Mouse (Mus musculus): Measurements from ENCODE around the gene Mpped2.

Gene Mpped2

DNA sequence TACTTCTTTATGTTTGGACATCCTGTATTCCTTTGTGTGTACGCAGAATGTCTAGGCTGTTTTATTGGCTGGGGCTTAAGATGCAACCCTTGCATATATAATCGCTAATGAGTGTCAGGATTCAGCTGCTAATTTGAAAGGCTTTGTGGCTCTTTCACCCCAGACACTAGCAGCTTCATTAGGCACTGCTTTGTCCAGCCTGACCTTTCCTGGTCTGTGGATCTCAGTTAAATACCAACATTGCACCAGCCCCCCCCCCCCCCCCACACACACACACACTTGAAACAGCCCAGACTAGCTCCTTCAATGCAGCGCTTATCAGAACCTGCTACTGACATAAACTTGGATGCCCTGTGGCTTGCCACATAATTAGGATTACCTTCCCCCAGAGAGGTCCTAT, 104.8 kb downstream of the Mpped2 start:
- DNase-seq (ENCODE audit: low spot score in 2 of 2), result no peak

DNA sequence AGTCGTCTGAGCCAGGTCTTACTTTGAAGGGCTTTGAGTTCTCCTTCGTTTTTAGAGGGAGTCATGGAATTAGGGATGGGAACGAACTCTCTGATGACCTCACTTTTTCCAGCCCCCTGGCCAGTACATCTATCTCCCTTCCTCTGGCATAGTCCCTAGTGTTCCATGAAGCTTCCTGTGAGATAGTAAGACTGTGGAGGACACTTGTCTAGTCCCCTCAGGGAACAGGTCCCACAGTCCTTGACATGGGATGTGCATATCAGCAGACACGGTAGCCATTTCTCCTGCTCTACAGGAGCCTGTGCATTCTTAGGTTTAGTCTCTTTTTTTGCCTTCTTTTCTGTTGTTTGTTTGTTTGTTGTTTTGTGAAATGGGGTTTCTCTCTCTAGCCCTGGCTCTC, 105.8 kb downstream of the Mpped2 start:
- DNase-seq (ENCODE audit: low spot score in 2 of 2), result no peak

DNA sequence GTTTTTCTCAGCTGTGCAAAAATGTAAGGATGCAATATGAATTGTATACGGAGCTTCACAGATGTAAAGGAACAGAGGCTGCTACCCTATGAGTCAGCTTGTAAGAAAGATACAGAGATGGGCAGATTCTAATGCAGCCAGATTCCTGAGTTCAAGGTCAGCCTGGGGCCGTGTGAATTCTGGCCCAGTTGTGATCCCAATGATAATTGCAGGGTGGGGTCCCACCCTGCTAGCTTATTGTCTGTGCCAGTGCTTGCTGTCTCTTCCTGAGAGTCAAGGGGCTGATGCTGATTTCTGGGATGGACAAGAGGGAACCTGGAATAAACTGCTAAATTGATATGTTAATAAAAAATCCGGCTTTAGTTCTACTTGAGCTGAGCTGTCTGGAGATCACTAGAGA, 122.8 kb downstream of the Mpped2 start:
- no peak for DNase-seq (ENCODE audit: low spot score in 2 of 2)

- DNase-seq (ENCODE audit: low spot score in 2 of 2), result no peak
Observed at GRCm38 (mm10) chr2:106821292-106821691, 128.2 kb downstream of the Mpped2 start.

DNA sequence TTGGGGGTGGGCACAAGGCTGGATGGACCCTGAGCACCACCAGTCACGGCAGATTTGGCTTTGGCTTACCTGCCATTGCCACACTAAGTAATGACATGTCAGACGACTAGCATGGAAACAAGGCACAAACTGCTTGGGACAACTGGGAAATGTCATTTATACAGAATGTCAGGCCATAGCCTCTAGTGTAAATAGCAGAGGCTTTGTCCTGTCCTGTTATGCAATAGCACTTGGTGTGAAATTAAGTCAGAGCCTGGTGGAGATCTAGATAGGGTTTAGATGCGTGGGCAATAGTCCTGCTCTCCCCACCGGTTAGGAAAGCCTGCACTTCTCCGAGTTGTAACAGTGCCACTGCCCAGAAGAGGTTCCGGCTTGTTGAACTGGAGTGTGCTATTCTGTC, 128.8 kb downstream of the Mpped2 start:
- DNase-seq (ENCODE audit: low spot score in 2 of 2), result no peak

DNA sequence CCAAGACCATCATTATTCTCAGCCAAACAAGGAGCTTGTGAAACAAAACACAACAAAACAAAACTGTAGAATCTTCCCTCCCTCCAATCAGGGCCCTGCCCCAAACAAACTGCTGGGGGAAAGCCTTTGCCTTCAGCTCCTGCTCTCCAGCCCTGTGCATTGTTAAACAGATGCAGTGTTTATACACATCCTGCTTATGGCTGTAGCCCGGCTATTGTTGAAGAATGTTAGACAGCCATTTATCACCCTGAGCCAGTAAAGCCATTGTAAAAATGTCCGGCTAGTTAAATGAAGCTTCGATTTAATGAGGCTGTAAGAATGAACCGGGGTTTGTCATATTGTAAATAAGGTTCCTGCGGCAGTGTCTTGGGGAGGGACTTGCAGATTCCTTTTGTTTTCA, 129.5 kb downstream of the Mpped2 start:
- no peak for DNase-seq (ENCODE audit: low spot score in 2 of 2)

GRCm38 (mm10) chr2:106825461-106825860, 132.4 kb downstream of the Mpped2 start:
- DNase-seq (ENCODE audit: low spot score in 2 of 2), result no peak

DNA sequence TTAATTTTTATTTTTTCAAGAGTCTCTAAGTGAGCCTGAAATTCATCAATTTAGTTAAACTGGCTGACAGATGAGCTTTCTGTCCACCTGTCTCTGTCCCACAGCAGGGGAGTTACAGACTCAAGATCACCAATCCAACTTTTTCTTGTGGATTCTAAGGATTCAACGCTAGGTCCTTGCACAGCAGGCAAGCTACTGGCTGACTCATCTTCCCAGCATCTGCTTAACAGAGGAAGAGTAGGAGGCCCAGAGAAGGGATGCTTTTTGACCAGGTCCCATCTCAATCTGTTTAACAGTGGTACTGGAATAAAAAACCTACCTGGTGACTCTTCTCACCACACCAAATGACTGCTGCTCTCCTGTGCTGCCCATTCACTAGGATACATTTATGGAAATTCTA, 133.0 kb downstream of the Mpped2 start:
- no peak for DNase-seq (ENCODE audit: low spot score in 2 of 2)

- DNase-seq (ENCODE audit: low spot score in 2 of 2), result no peak
Observed at GRCm38 (mm10) chr2:106826806-106827205, 133.7 kb downstream of the Mpped2 start.

DNA sequence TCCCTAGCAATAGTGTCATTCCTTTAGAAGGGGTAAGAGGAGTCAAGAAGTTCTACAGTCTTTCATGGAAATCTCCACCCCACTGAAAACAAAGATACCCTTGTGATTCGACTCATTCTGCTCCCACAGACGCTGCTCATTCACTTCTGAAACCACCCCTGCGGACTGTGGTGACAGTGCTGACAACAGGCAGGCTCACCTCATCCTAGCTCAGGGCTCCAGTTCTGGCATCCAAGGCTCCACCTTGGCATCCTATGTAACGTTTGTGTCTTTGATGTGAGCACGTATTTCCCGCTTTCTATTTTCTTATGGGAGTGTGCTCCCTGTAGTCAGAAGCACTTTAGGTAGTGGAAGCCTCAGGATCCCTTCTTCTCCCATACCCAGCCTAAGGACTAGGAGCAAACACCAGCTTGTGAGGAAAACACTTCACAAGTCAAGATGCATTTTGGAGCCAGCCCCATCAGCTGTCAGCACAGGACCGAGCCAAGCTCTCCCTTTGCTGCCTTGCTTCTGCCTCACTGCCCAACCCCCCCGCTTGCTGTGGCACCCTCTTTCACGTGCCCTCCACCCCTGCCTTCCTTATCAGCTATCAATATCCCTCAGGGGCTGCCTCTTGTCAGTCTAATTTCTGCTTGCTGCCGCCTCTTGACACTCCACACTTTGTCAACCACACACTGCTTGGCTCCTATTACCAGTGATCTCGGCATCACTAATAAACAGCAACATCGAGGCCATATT, 135.7 kb downstream of the Mpped2 start:
- DNase-seq (ENCODE audit: low spot score in 2 of 2), result no peak

GRCm38 (mm10) chr2:106829420-106829819, 136.4 kb downstream of the Mpped2 start:
- DNase-seq (ENCODE audit: low spot score in 2 of 2), result no peak

DNA sequence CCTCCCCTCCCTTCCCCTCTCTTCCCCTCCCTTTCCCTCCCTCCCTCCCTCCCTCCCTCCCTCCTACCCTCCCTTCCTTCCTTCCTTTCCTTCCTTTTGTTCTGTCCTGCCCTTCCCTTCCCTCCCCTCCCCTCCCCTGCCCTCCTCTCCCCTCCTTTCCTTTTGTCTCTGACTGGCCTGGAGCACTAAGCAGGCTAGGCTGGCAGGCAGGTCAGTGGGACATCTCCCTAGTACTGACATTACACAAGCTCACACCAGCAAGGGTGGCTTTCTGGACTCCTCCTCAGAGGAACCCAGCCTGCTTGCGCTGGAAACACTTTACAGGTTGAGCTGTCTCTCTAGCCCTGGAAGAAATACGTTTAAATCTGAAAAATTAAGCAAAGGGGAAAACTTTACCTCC, 139.5 kb downstream of the Mpped2 start:
- DNase-seq (ENCODE audit: low spot score in 2 of 2), result no peak

- DNase-seq (ENCODE audit: low spot score in 2 of 2), result no peak
Observed at GRCm38 (mm10) chr2:106833212-106833611, 140.1 kb downstream of the Mpped2 start.

DNA sequence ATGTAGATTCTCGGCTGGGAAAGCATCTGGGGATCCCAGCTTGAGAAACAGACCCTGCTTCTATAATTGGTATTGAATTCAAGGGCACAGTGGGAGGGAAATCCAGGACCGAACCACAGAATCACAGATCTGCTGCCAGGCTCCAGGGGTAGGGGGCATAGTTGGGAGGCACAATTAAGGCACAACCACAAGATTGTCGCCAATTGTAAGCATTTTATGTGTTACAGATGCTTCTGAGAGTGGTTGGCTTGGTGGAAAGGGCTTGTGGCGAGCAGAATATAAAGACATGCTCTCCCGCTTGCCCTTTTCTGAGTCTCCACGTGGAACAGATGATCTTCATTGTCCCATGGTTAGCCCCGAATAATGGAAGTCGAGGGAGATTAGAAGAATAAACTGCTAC, 142.3 kb downstream of the Mpped2 start:
- no peak for DNase-seq (ENCODE audit: low spot score in 2 of 2)

- DNase-seq (ENCODE audit: low spot score in 2 of 2), result no peak
Observed at GRCm38 (mm10) chr2:106837241-106837640, 144.2 kb downstream of the Mpped2 start.

DNA sequence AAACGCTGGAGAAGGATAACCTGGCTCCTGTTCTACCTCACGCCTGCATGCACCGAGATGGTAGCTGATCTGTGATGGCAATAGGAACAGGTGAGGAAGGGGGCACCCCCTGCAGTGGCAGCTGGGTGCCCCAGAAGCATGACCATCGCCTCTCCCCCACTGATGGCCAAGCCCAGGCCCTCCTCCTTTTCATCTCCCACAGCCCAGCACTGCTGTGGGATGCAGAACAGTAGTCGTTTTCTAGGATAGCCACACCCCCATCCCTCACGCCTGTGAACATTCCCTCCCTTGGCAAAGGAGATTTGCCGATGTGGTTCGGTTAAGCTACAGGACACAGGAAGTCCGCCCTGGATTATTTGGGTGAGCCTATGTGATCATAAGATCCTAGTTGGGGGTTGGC, 151.1 kb downstream of the Mpped2 start:
- no peak for DNase-seq (ENCODE audit: low spot score in 2 of 2)

- DNase-seq (ENCODE audit: low spot score in 2 of 2), result no peak
Observed at GRCm38 (mm10) chr2:106844766-106845678, 152.0 kb downstream of the Mpped2 start.

- no peak for DNase-seq (ENCODE audit: low spot score in 2 of 2)
Observed at GRCm38 (mm10) chr2:106846511-106846910, 153.4 kb downstream of the Mpped2 start.

DNA sequence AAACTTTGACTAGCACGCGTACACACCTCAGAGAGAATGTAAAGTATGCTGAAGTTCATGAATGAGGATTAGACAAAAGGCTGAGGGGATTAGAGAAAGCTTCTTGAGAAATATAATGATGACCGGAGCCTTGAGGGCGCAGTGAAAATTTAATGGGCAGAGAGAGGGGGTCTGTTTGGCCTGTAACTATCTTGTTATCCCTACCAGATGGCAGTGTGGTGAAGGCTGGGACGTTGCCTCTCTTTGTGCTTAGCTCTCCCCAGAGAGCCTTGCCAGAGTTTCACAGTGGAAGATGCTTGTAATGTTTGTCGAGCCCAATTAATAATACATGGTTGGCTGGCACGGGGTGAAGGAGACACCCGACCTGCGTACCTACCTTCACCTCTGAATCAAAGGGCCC, 156.3 kb downstream of the Mpped2 start:
- no peak for DNase-seq (ENCODE audit: low spot score in 2 of 2)

DNA sequence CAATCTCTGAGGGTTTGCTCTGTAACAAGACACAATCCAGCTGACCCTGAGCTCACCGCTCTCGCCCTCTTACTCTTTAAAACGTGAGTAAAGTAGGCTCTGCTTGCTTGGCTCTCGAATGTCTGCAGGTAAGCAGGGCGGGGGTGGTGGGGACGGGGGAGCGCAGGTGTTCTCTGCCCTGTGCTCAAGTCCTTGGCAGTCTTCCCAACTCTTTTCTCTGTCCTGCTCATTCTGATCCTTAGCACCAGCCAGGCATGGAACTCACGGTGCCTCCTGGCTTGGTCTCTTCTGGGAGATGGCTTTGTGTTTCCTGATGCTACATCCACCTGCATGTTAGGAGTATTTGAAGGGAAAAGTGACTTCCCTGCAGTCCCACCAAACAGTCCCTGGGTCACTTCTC, 158.4 kb downstream of the Mpped2 start:
- no peak for DNase-seq (ENCODE audit: low spot score in 2 of 2)

DNA sequence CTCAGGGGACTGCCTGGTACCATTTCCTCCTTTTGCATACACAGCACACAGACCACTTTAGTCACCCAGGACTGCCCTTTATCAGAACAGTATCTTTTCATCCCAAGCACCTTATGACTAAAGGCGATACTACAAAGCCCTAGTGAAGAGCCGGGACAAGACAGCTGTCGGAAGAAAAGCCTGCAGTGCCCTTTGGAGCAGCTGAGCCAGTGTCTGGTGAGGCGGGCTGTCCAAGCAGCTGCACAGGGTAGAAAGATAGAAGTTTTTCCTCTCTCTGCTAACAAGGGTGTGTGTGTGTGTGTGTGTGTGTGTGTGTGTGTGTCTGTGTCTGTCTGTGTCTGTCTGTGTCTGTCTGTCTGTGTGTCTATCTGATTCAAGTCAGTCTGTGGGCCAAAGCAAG, 161.1 kb downstream of the Mpped2 start:
- no peak for DNase-seq (ENCODE audit: low spot score in 2 of 2)

- no peak for DNase-seq (ENCODE audit: low spot score in 2 of 2)
Observed at GRCm38 (mm10) chr2:106854758-106855157, 161.7 kb downstream of the Mpped2 start.

GRCm38 (mm10) chr2:106855184-106855583, 162.1 kb downstream of the Mpped2 start:
- no peak for DNase-seq (ENCODE audit: low spot score in 2 of 2)

Data from right cerebral cortex, postnatal 10 days (tissue).